Mouse (Mus musculus) bone marrow, adult 2 months (tissue): ENCODE results near the gene Fnip2.

ENCODE experiments used
- CTCF ChIP-seq: fragments of 200-500 bp; IDR thresholded peaks from 2 replicates; pipeline ENCODE4 v1.5.1; 2011; ENCODE audit warnings: low read length, control low read depth; ENCODE audit not compliant: control insufficient read depth, insufficient read depth
- POLR2A ChIP-seq: fragments of 200-500 bp; IDR thresholded peaks from 2 replicates; pipeline ENCODE4 v1.6.1; 2011; ENCODE audit warnings: low read depth, mild to moderate bottlenecking, control low read depth, low read length, borderline replicate concordance; ENCODE audit not compliant: control insufficient read depth

- no peak for TF ChIP-seq POLR2A
- TF ChIP-seq CTCF = no peak
Observed at GRCm38 (mm10) chr3:79529499-79530096, 38.0 kb downstream of the Fnip2 start.
